Mouse (Mus musculus) CH12.LX (cell line): ENCODE measurements around the gene A730061H03Rik. TPM values are rescaled to one million over a fixed set of nuclear protein-coding genes. Genes with fewer than 3 reads are reported as not detected.

Experiments used
- DNase-seq: peaks from one replicate; pipeline ENCODE4 v3.0.0-alpha.2; 2013; ENCODE audit errors: extremely low read depth
- H3K27ac ChIP-seq: 2 replicates; pipeline ENCODE4 v1.5.1; 2012; ENCODE audit warnings: low read depth, mild to moderate bottlenecking, control low read depth, moderate library complexity; ENCODE audit not compliant: insufficient read depth
- H3K27me3 ChIP-seq: replicated peaks from 2 replicates; pipeline ENCODE3; 2012; ENCODE audit warnings: inconsistent platforms
- H3K36me3 ChIP-seq, 2 experiments: replicated peaks in 1 of 2; 2 replicates each; pipeline versions ENCODE3 to v1.6.1; 2012; ENCODE audit warnings: inconsistent platforms in 1 of 2, low read length in 1 of 2, mild to moderate bottlenecking in 1 of 2, mixed read lengths in 1 of 2, moderate library complexity in 1 of 2; ENCODE audit not compliant: control insufficient read depth in 1 of 2, insufficient read depth in 1 of 2
- H3K4me1 ChIP-seq, 2 experiments: 2 replicates each; pipeline ENCODE4 v1.6.1; 2012; ENCODE audit warnings: inconsistent platforms in 1 of 2, moderate library complexity in 1 of 2; ENCODE audit not compliant: insufficient read depth in 2 of 2, control insufficient read depth in 1 of 2
- H3K4me2 ChIP-seq: 2 replicates; pipeline ENCODE4 v1.6.1; 2012; ENCODE audit warnings: low read depth, mild to moderate bottlenecking, control low read depth; ENCODE audit not compliant: poor library complexity, insufficient read depth, severe bottlenecking
- H3K4me3 ChIP-seq, 3 experiments: fragments of 150-350 bp in 1 of 3; sonication (generic) in 1 of 3; replicated peaks in 1 of 3; 2 replicates each; pipeline versions ENCODE3 to v1.5.1; 2011 to 2012; ENCODE audit warnings: low read depth in 2 of 3, low read length in 2 of 3, mild to moderate bottlenecking in 2 of 3, moderate library complexity in 2 of 3, control low read depth in 1 of 3, improper control_type of control experiment in 1 of 3, inconsistent platforms in 1 of 3, mixed read lengths in 1 of 3; ENCODE audit not compliant: poor library complexity in 1 of 3
- H3K79me2 ChIP-seq: replicated peaks from 2 replicates; pipeline ENCODE4 v1.6.1; 2012; ENCODE audit warnings: mild to moderate bottlenecking, moderate library complexity; ENCODE audit not compliant: control insufficient read depth, poor library complexity, insufficient read depth, severe bottlenecking; ENCODE audit errors: extremely low read depth
- H3K9ac ChIP-seq: 2 replicates; pipeline ENCODE4 v1.6.1; 2012; ENCODE audit warnings: low read depth, mild to moderate bottlenecking, control low read depth, moderate library complexity; ENCODE audit not compliant: insufficient read depth
- H3K9me3 ChIP-seq: replicated peaks from 2 replicates; pipeline ENCODE3; 2012; ENCODE audit warnings: low read length, inconsistent platforms, mixed read lengths
- BHLHE40 ChIP-seq: IDR thresholded peaks from 2 replicates; pipeline ENCODE4 v1.6.1; 2011; ENCODE audit warnings: mild to moderate bottlenecking, low read depth, low read length, improper control_type of control experiment
- CHD1 ChIP-seq: IDR thresholded peaks from 2 replicates; pipeline ENCODE4 v1.6.1; 2012; ENCODE audit warnings: low read depth, low read length, improper control_type of control experiment, inconsistent platforms
- CHD2 ChIP-seq: IDR thresholded peaks from 2 replicates; pipeline ENCODE4 v1.6.1; 2011; ENCODE audit warnings: low read length, improper control_type of control experiment
- CTCF ChIP-seq, 2 experiments: IDR thresholded peaks in 1 of 2; conservative IDR thresholded peaks in 1 of 2; 2 replicates each; pipeline ENCODE4 v1.5.1; 2011 to 2012; ENCODE audit warnings: low read depth in 2 of 2, low read length in 2 of 2, improper control_type of control experiment in 1 of 2, inconsistent platforms in 1 of 2, mild to moderate bottlenecking in 1 of 2, moderate library complexity in 1 of 2
- E2F4 ChIP-seq: IDR thresholded peaks from 2 replicates; pipeline ENCODE4 v1.6.1; 2011; ENCODE audit warnings: low read depth, low read length, improper control_type of control experiment; ENCODE audit not compliant: insufficient replicate concordance
- EP300 ChIP-seq: IDR thresholded peaks from 2 replicates; pipeline ENCODE4 v1.6.1; 2011; ENCODE audit warnings: low read length, improper control_type of control experiment
- ETS1 ChIP-seq: conservative IDR thresholded peaks from 2 replicates; pipeline ENCODE4 v1.6.1; 2012; ENCODE audit warnings: low read depth, mild to moderate bottlenecking, inconsistent platforms, low read length, improper control_type of control experiment, moderate library complexity
- MAFK ChIP-seq: IDR thresholded peaks from 2 replicates; pipeline ENCODE4 v1.6.1; 2011; ENCODE audit warnings: low read length, improper control_type of control experiment; ENCODE audit not compliant: insufficient replicate concordance
- MAZ ChIP-seq: IDR thresholded peaks from 2 replicates; pipeline ENCODE4 v1.6.1; 2012; ENCODE audit warnings: low read depth, mild to moderate bottlenecking, inconsistent platforms, low read length, improper control_type of control experiment, moderate library complexity
- MEF2A ChIP-seq: IDR thresholded peaks from 2 replicates; pipeline ENCODE4 v1.6.1; 2014; ENCODE audit warnings: low read depth, mild to moderate bottlenecking, inconsistent platforms, low read length, improper control_type of control experiment, borderline replicate concordance
- MXI1 ChIP-seq: IDR thresholded peaks from 2 replicates; pipeline ENCODE4 v1.6.1; 2011; ENCODE audit warnings: mild to moderate bottlenecking, low read depth, low read length, improper control_type of control experiment
- PAX5 ChIP-seq: IDR thresholded peaks from 2 replicates; pipeline ENCODE4 v1.6.1; 2012; ENCODE audit warnings: low read length, inconsistent platforms, mixed read lengths
- POLR2A ChIP-seq: IDR thresholded peaks from 2 replicates; pipeline ENCODE4 v1.6.1; 2011; ENCODE audit warnings: low read depth, mild to moderate bottlenecking, improper control_type of control experiment, low read length
- POLR2AphosphoS2 ChIP-seq: IDR thresholded peaks from 2 replicates; pipeline ENCODE4 v1.6.1; 2011; ENCODE audit warnings: low read depth, low read length, improper control_type of control experiment
- RAD21 ChIP-seq: IDR thresholded peaks from 2 replicates; pipeline ENCODE4 v1.6.1; 2011; ENCODE audit warnings: low read depth, mild to moderate bottlenecking, low read length, improper control_type of control experiment, moderate library complexity
- RCOR1 ChIP-seq: conservative IDR thresholded peaks from 2 replicates; pipeline ENCODE4 v1.6.1; 2012; ENCODE audit warnings: low read depth, mild to moderate bottlenecking, inconsistent platforms, low read length, improper control_type of control experiment
- SIN3A ChIP-seq: IDR thresholded peaks from 2 replicates; pipeline ENCODE4 v1.6.1; 2012; ENCODE audit warnings: low read length, improper control_type of control experiment, inconsistent platforms
- TCF12 ChIP-seq: IDR thresholded peaks from 2 replicates; pipeline ENCODE4 v1.6.1; 2014; ENCODE audit warnings: low read depth, mild to moderate bottlenecking, inconsistent platforms, low read length, improper control_type of control experiment
- USF1 ChIP-seq: IDR thresholded peaks from 2 replicates; pipeline ENCODE4 v1.6.1; 2014; ENCODE audit warnings: low read depth, mild to moderate bottlenecking, inconsistent platforms, low read length, improper control_type of control experiment
- USF2 ChIP-seq: conservative IDR thresholded peaks from 2 replicates; pipeline ENCODE4 v1.6.1; 2011; ENCODE audit warnings: low read depth, low read length, improper control_type of control experiment
- ZC3H11A ChIP-seq: IDR thresholded peaks from 2 replicates; pipeline ENCODE4 v1.6.1; 2012; ENCODE audit warnings: low read depth, mild to moderate bottlenecking, inconsistent platforms, low read length, improper control_type of control experiment
- ZMIZ1 ChIP-seq: IDR thresholded peaks from 2 replicates; pipeline ENCODE4 v1.6.1; 2012; ENCODE audit warnings: low read depth, mild to moderate bottlenecking, inconsistent platforms, low read length, improper control_type of control experiment
- ZNF384 ChIP-seq: IDR thresholded peaks from 2 replicates; pipeline ENCODE4 v1.6.1; 2012; ENCODE audit warnings: low read depth, low read length, improper control_type of control experiment, inconsistent platforms
- dilution Hi-C: fragments of 300-500 bp; cut with MboI; formaldehyde crosslinking; loops from 2 replicates; pipeline ENCODE4 v1.14.3; 2020; ENCODE audit warnings: low sequenced_read_pairs; ENCODE audit not compliant: extremely low pct_unique_long_range_greater_than_20kb, extremely low pct_ligation_motif_present
- in situ Hi-C: fragments of 300-500 bp; cut with MboI; formaldehyde crosslinking; loops from 3 replicates; pipeline ENCODE4 v1.14.3; 2019; ENCODE audit warnings: low sequenced_read_pairs, low pct_ligation_motif_present, low pct_unique_long_range_greater_than_20kb, mixed read lengths
- polyA plus RNA-seq: library from polyadenylated mRNA; unstranded; fragments of >175 nt; gene quantifications from 2 replicates; pipeline ENCODE4 v1.2.1, GENCODE M21; 2012; ENCODE audit warnings: low read depth; ENCODE audit not compliant: insufficient read length
- total RNA-seq, 2 experiments: library from RNA; depleted of rRNA; stranded (reverse); fragments of 300-350 nt in 1 of 2; fragments of >200 nt in 1 of 2; gene quantifications; 2 replicates each; pipeline ENCODE4 v1.2.3; 2012 to 2014

Gene A730061H03Rik
- total and polyA plus RNA-seq, 3 experiments, result 0.34 to 0.93 TPM; not detected in 1

- TF ChIP-seq USF2 (no peak), POLR2AphosphoS2 (no peak), CHD1 (no peak), ZMIZ1 (no peak), CHD2 (peak; percentile 39), EP300 (no peak), MEF2A (0 out of 2 replicates have a peak, but pooled peaks have one; percentile 26), MAZ (no peak)
- TF ChIP-seq, all 38 proteins: peak for 10
These were observed 24.7 kb upstream of the A730061H03Rik start, which contains the start of gene Emc9 (continued) for GRCm38 (mm10) chr14:55584702-55585565.

- peaks cover 36 to 67% of the 10 kb centered on the region in 2 experiments for H3K36me3 ChIP-seq
- TF ChIP-seq ZMIZ1 (no peak), MXI1 (no peak), ZNF384 (no peak)
- H3K4me1 ChIP-seq, result peaks cover 21 to 74% of the 10 kb centered on the region in 2 experiments
- no peak for DNase-seq
- H3K4me3 ChIP-seq, result peak overlapping the region; percentile 57 to 76 (median 74)
- no peaks in the 10 kb centered on the region for H3K9me3 ChIP-seq
- peak overlapping the region; percentile 10; the same call in 1 of the 2 replicates for H3K9ac ChIP-seq
- dilution Hi-C loops, result no loop called here
- H3K79me2 ChIP-seq, result peaks cover 20% of the 10 kb centered on the region
- H3K27ac ChIP-seq, result no peak overlapping the region
- peak overlapping the region; percentile 55 for H3K4me2 ChIP-seq
- in situ Hi-C loops, result no loop called here
- H3K27me3 ChIP-seq, result no peaks in the 10 kb centered on the region
These were observed 24.1 kb upstream of the A730061H03Rik start for GRCm38 (mm10) chr14:55584303-55584701.

GRCm38 (mm10) chr14:55581981-55582681, 21.9 kb upstream of the A730061H03Rik start:
- dilution Hi-C loops, result no loop called here
- peak; percentile 60 to 70 for TF ChIP-seq CTCF (conservative IDR thresholded peaks at IDR 0.05 in 1 of 2, IDR thresholded peaks at IDR 0.05 in 1 of 2; ENCODE audit: low read depth in 2 of 2, low read length in 2 of 2)
- TF ChIP-seq E2F4, result no peak
- TF ChIP-seq POLR2A, result peak; percentile 10
- TF ChIP-seq ZMIZ1, result no peak
- TF ChIP-seq BHLHE40, result no peak
- TF ChIP-seq MAFK, result no peak
- no peak for TF ChIP-seq USF1
- no peak; the same call in 1 of the 2 replicates for TF ChIP-seq POLR2AphosphoS2
- no peak for TF ChIP-seq MXI1
- TF ChIP-seq ZC3H11A, result no peak
- no peak for TF ChIP-seq TCF12
- no peak for TF ChIP-seq PAX5
- no peak for TF ChIP-seq RCOR1
- peak; percentile 3 for TF ChIP-seq RAD21
- TF ChIP-seq SIN3A, result no peak
- TF ChIP-seq ETS1, result no peak
- TF ChIP-seq, all 38 proteins: peak for 3
- no peaks in the 10 kb centered on the region for H3K9me3 ChIP-seq
- no peak overlapping the region for H3K4me2 ChIP-seq
- DNase-seq, result no peak
- H3K9ac ChIP-seq, result no peak overlapping the region
- peaks cover 12% of the 10 kb centered on the region for H3K79me2 ChIP-seq
- H3K36me3 ChIP-seq, result peaks cover 21 to 47% of the 10 kb centered on the region in 2 experiments
- no peak overlapping the region for H3K27ac ChIP-seq
- peaks cover 21 to 61% of the 10 kb centered on the region in 2 experiments for H3K4me1 ChIP-seq
- in situ Hi-C loops, result no loop called here
- no peaks in the 10 kb centered on the region for H3K27me3 ChIP-seq
- no peak overlapping the region for H3K4me3 ChIP-seq
